Mouse (Mus musculus) cortical plate, adult 2 months (tissue): ENCODE measurements at regions not wholly inside any gene's neighbourhood (a gene's known extent, or its start where the extent isn't known, plus 50 kb on each side); places are given as distances from the start of the nearest gene placed in this dataset.

ENCODE experiments used
- H3K27ac ChIP-seq: fragments of 200-500 bp; 2 replicates; pipeline ENCODE4 v1.5.1; 2012; ENCODE audit warnings: low read length, control low read depth, inconsistent platforms; ENCODE audit not compliant: insufficient read depth
- H3K4me1 ChIP-seq: fragments of 200-500 bp; 2 replicates; pipeline ENCODE4 v1.6.1; 2011; ENCODE audit warnings: low read length; ENCODE audit not compliant: control insufficient read depth, insufficient read depth
- H3K4me3 ChIP-seq: fragments of 200-500 bp; 2 replicates; pipeline ENCODE4 v1.5.1; 2011; ENCODE audit warnings: mild to moderate bottlenecking, low read length, control low read depth; ENCODE audit not compliant: insufficient read depth
- CTCF ChIP-seq: fragments of 200-500 bp; IDR thresholded peaks from 2 replicates; pipeline ENCODE4 v1.5.1; 2011; ENCODE audit warnings: mild to moderate bottlenecking, control low read depth, low read length; ENCODE audit not compliant: insufficient read depth; ENCODE audit errors: extremely low read depth
- POLR2A ChIP-seq: fragments of 200-500 bp; IDR thresholded peaks from 2 replicates; pipeline ENCODE4 v1.6.1; 2011; ENCODE audit warnings: mild to moderate bottlenecking, low read length, control low read depth; ENCODE audit not compliant: insufficient read depth; ENCODE audit errors: extremely low read depth

DNA sequence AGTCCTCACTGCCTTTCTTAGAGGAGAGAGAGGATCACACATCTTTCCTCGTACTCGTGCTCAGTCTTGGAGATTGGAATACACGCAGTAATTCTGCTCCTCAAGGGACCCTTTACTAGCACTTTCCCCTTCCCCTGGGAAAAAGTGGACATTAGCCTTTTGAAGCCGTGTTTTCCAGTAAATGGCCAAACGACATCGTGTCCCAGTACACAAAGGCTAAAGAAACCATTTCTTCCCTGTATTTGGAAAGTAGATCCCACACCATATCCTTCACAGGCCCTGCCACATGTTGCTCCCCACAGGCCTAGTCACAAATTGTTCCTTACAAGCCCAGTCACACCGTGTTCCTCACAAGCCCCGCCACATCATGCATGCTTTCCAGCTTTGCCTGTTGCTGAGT lies 517.6 kb downstream of the Gm826 start:
- TF ChIP-seq CTCF (no peak), POLR2A (no peak)
- Histone ChIP-seq H3K4me3 (no peak overlapping the region), H3K27ac (no peak overlapping the region), H3K4me1 (no peaks in the 10 kb centered on the region)
